Mouse (Mus musculus) spleen, adult 2 months (tissue): ENCODE data around the gene Ccng1. TPM values are rescaled to one million over a fixed set of nuclear protein-coding genes. Genes with fewer than 3 reads are reported as not detected.
A peak's percentile ranks its signal among the peaks of the same experiment; 100 is the strongest.

Source experiments
- DNase-seq, 2 experiments: peaks; one replicate each; pipeline versions ENCODE4 v3.0.0 to v3.0.0-alpha.2; 2012 to 2021; ENCODE audit warnings: low spot score in 2 of 2, low read depth in 1 of 2
- H3K27ac ChIP-seq: fragments of 200-500 bp; 2 replicates; pipeline ENCODE4 v1.5.1; 2012; ENCODE audit warnings: low read length, inconsistent platforms; ENCODE audit not compliant: insufficient read depth
- H3K27me3 ChIP-seq: fragments of 200-500 bp; 2 replicates; pipeline ENCODE4 v1.6.1; 2012; ENCODE audit warnings: mild to moderate bottlenecking, moderate library complexity, low read length, inconsistent platforms; ENCODE audit not compliant: control insufficient read depth, insufficient read depth
- H3K36me3 ChIP-seq: fragments of 200-500 bp; 2 replicates; pipeline ENCODE4 v1.6.1; 2012; ENCODE audit warnings: mild to moderate bottlenecking, low read length, inconsistent platforms; ENCODE audit not compliant: control insufficient read depth, insufficient read depth
- H3K4me1 ChIP-seq: fragments of 200-500 bp; 2 replicates; pipeline ENCODE4 v1.6.1; 2011; ENCODE audit warnings: inconsistent platforms; ENCODE audit not compliant: control insufficient read depth, insufficient read depth, insufficient read length
- H3K4me3 ChIP-seq: fragments of 200-500 bp; 2 replicates; pipeline ENCODE4 v1.5.1; 2011; ENCODE audit warnings: mild to moderate bottlenecking, inconsistent platforms; ENCODE audit not compliant: insufficient read depth, insufficient read length; ENCODE audit errors: extremely low read depth
- CTCF ChIP-seq: fragments of 200-500 bp; IDR thresholded peaks from 2 replicates; pipeline ENCODE4 v1.5.1; 2011; ENCODE audit warnings: mild to moderate bottlenecking, inconsistent platforms; ENCODE audit not compliant: insufficient read depth, insufficient read length, insufficient replicate concordance; ENCODE audit errors: extremely low read depth
- POLR2A ChIP-seq: fragments of 200-500 bp; IDR thresholded peaks from 2 replicates; pipeline ENCODE4 v1.6.1; 2011; ENCODE audit warnings: low read depth, low read length, inconsistent platforms
- WGBS: fragments of 180-500 bp; shearing (Covaris S2); methylation state at CpG from one replicate; pipeline ENCODE4 v1.1.7; 2018; 5-methylcytosine and 5-hydroxymethylcytosine counted together
- polyA plus RNA-seq: library from polyadenylated mRNA; depleted of rRNA; stranded (reverse); fragments of >200 nt; gene quantifications from 2 replicates; pipeline ENCODE4 v1.2.3, GENCODE M21; 2012; rRNA removed

Gene Ccng1
- 6.7 and 7.9 TPM in 2 replicates for polyA plus RNA-seq

GRCm38 (mm10) chr11:40755109-40755627 lies at the start of gene Ccng1:
Gene Ccng1, minus strand, starts transcription at chr11:40755311.
- TF ChIP-seq CTCF, result no peak
- peak; percentile 76 for TF ChIP-seq POLR2A
- peak; percentile 87 to 88 for DNase-seq
- no peaks in the 10 kb centered on the region for H3K4me1 ChIP-seq
- H3K36me3 ChIP-seq, result peaks cover 4% of the 10 kb centered on the region
- no peaks in the 10 kb centered on the region for H3K27me3 ChIP-seq
- WGBS, result under 1% methylated on average over 25 of the region's 25 CpGs
- H3K4me3 ChIP-seq, result peak within 1 kb of the TSS; percentile 68
- peak within 1 kb of the TSS; percentile 70 for H3K27ac ChIP-seq

GRCm38 (mm10) chr11:40790307-40790706 lies 35.2 kb upstream of the Ccng1 start:
- H3K27ac ChIP-seq, result no peak overlapping the region
- no peaks in the 10 kb centered on the region for H3K27me3 ChIP-seq
- no peaks in the 10 kb centered on the region for H3K36me3 ChIP-seq
- H3K4me1 ChIP-seq, result no peaks in the 10 kb centered on the region
- DNase-seq, result no peak
- no peak for TF ChIP-seq CTCF
- no peak for TF ChIP-seq POLR2A
- no peak overlapping the region for H3K4me3 ChIP-seq
- WGBS, result 75% methylated on average over 5 of the region's 5 CpGs

DNA sequence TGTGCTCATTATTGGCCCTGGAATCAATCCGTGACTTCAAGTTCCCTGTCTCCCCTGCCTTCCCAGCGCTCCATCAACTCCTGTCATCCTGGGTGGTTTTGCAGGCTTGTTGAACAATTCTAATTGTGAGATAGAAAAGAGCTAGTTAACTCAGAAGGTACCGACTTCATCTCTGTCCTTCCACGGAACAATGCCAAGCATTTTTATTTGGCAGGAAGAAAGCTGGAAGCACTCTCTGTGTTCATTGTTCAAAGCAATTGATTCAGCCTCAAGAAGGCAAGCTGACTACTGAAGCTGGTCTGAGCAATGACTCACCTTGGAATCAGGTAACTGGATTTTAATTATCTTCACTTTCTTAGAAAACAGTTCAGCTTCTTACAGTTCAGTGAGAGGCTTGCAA lies 34.6 kb upstream of the Ccng1 start:
- WGBS, result 72% methylated on average over 4 of the region's 4 CpGs
- Histone ChIP-seq H3K36me3 (no peaks in the 10 kb centered on the region), H3K4me1 (no peaks in the 10 kb centered on the region), H3K27me3 (no peaks in the 10 kb centered on the region), H3K4me3 (no peak overlapping the region), H3K27ac (no peak overlapping the region)
- no peak for DNase-seq
- no peak for TF ChIP-seq POLR2A
- no peak for TF ChIP-seq CTCF

DNA sequence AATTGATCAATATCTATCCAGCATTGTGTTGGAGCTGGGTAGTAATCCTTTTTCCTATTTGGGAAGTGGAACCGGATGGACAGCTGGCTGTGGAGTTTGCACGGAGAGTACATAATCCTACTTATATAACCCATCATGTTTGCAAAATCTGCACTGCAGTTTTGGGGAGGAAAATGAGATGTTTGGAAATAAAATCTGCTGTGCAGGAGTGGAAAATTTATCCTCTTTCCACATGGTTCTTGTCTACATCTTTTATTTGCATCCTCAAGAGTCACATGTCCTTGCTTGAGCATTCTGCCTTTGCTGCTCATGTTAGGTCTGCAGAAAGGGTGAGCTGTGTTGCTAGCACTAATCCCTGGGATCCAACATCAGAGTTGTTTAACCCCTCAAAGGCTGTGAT lies 31.8 kb upstream of the Ccng1 start:
- Histone ChIP-seq H3K4me3 (no peak overlapping the region), H3K4me1 (no peaks in the 10 kb centered on the region), H3K27me3 (no peaks in the 10 kb centered on the region), H3K36me3 (no peaks in the 10 kb centered on the region), H3K27ac (no peak overlapping the region)
- WGBS, result 88% methylated on average over 2 of the region's 2 CpGs
- TF ChIP-seq POLR2A (no peak), CTCF (no peak)
- DNase-seq, result no peak

DNA sequence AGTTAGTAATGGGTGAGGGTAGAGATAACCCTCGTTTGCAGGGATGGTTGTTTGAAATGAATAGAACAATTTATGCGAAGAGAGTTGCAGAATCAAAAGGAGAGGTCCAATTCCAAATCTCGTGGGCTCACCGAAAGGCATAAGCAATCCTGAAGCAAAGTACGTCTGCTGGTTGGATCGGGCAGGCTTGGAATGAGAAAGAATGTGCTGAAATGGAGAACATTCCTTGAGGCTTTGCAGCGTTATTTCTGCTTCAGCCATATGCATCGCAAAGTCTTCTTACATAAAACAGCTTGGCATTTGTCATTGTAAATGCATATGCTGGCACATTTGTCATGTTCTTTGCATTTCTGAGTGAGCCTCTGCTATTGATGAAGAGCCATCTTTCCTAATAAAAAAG lies 29.2 kb upstream of the Ccng1 start:
- Histone ChIP-seq H3K4me3 (no peak overlapping the region), H3K4me1 (no peaks in the 10 kb centered on the region), H3K36me3 (no peaks in the 10 kb centered on the region), H3K27ac (no peak overlapping the region), H3K27me3 (no peaks in the 10 kb centered on the region)
- WGBS, result 85% methylated on average over 8 of the region's 8 CpGs
- DNase-seq, result no peak
- TF ChIP-seq CTCF (no peak), POLR2A (no peak)

GRCm38 (mm10) chr11:40783346-40783745 lies 28.2 kb upstream of the Ccng1 start:
- Histone ChIP-seq H3K4me3 (no peak overlapping the region), H3K36me3 (no peaks in the 10 kb centered on the region), H3K4me1 (no peaks in the 10 kb centered on the region), H3K27me3 (no peaks in the 10 kb centered on the region), H3K27ac (no peak overlapping the region)
- no peak for DNase-seq
- TF ChIP-seq CTCF (no peak), POLR2A (no peak)
- WGBS, result 82% methylated on average over 1 of the region's 1 CpGs

- Histone ChIP-seq H3K36me3 (no peaks in the 10 kb centered on the region), H3K4me1 (no peaks in the 10 kb centered on the region), H3K4me3 (no peak overlapping the region), H3K27me3 (no peaks in the 10 kb centered on the region), H3K27ac (no peak overlapping the region)
- no peak for TF ChIP-seq POLR2A
- TF ChIP-seq CTCF, result no peak
- 65% methylated on average over 2 of the region's 2 CpGs for WGBS
- DNase-seq, result no peak
These were observed 26.7 kb upstream of the Ccng1 start for GRCm38 (mm10) chr11:40781857-40782256.
